Mouse (Mus musculus) heart, postnatal 0 days (tissue): ENCODE results near the gene Ankmy1. TPM values are rescaled to one million over a fixed set of nuclear protein-coding genes. Genes with fewer than 3 reads are reported as not detected.

ENCODE experiments used
- ATAC-seq: fragments of 200-750 bp; cut with Nextera tagmentation; 2 replicates; pipeline ENCODE4 v1.8.0; 2017; ENCODE audit warnings: low read depth, moderate number of reproducible peaks, moderate library complexity; ENCODE audit not compliant: insufficient read depth
- DNase-seq: peaks from one replicate; pipeline ENCODE4 v3.0.0-alpha.2; 2016; ENCODE audit warnings: low spot score
- H3K27ac ChIP-seq: fragments of 300-500 bp; sonication (generic); 2 replicates; pipeline ENCODE4 v1.5.1; 2014; ENCODE audit warnings: low read depth, mild to moderate bottlenecking
- H3K27me3 ChIP-seq: fragments of 300-500 bp; sonication (generic); 2 replicates; pipeline ENCODE4 v1.6.1; 2014; ENCODE audit warnings: low read length, mixed read lengths; ENCODE audit not compliant: control insufficient read depth, insufficient read depth
- H3K36me3 ChIP-seq: fragments of 300-500 bp; sonication (generic); replicated peaks from 2 replicates; pipeline ENCODE4 v1.6.1; 2014; ENCODE audit warnings: low read length, mixed read lengths; ENCODE audit not compliant: control insufficient read depth, insufficient read depth
- H3K4me1 ChIP-seq: fragments of 300-500 bp; sonication (generic); 2 replicates; pipeline ENCODE4 v1.6.1; 2014; ENCODE audit warnings: antibody characterized with exemption; ENCODE audit not compliant: control insufficient read depth, insufficient read depth
- H3K4me2 ChIP-seq: fragments of 300-500 bp; sonication (generic); 2 replicates; pipeline ENCODE4 v1.6.1; 2014; ENCODE audit warnings: low read depth, mild to moderate bottlenecking, low read length, moderate library complexity
- H3K4me3 ChIP-seq: fragments of 300-500 bp; sonication (generic); 2 replicates; pipeline ENCODE4 v1.5.1; 2014; ENCODE audit warnings: low read depth, low read length
- H3K9ac ChIP-seq: fragments of 300-500 bp; sonication (generic); replicated peaks from 2 replicates; pipeline ENCODE4 v1.6.1; 2014; ENCODE audit warnings: low read depth, low read length, mixed read lengths
- H3K9me3 ChIP-seq: fragments of 300-500 bp; sonication (generic); replicated peaks from 2 replicates; pipeline ENCODE4 v1.6.1; 2016; ENCODE audit warnings: low read length; ENCODE audit not compliant: control insufficient read depth
- CTCF ChIP-seq: IDR thresholded peaks from 2 replicates; pipeline ENCODE4 v1.5.1; 2016; ENCODE audit warnings: antibody characterized with exemption, control low read depth, low read depth
- EP300 ChIP-seq: IDR thresholded peaks from 2 replicates; pipeline ENCODE4 v1.6.1; 2016; ENCODE audit warnings: antibody characterized with exemption, low read depth
- WGBS: fragments of 180-500 bp; shearing (Covaris S2); extraction: QIAGEN DNeasy Blood & Tissue Kit; methylation state at CpG from one replicate; pipeline ENCODE4 v1.1.7; 2014; 5-methylcytosine and 5-hydroxymethylcytosine counted together
- polyA plus RNA-seq: library from polyadenylated mRNA; unstranded; fragments of >200 nt; fragmentation: Nextera tagmentation; extraction: Ambion mirVana; gene quantifications from 2 replicates; pipeline ENCODE4 v1.2.1, GENCODE M21; 2015
- total RNA-seq: library from RNA; depleted of rRNA; stranded (reverse); fragments of >200 nt; gene quantifications from 2 replicates; pipeline ENCODE4 v1.2.3, GENCODE M21; 2014; ENCODE audit warnings: low replicate concordance; rRNA removed

Ankmy1 gene
- total RNA-seq (not detected in 2 replicates), polyA plus RNA-seq (0.10 TPM in 1 of 2 replicates, not detected in the other)

- Histone ChIP-seq H3K4me3 (peak within 1 kb of the TSS; percentile 8; the same call in 1 of the 2 replicates), H3K27ac (no peak within 1 kb of the TSS), H3K27me3 (0 out of 2 replicates have a peak, but pooled peaks cover 6% of the 10 kb centered on the region), H3K9ac (no peak within 1 kb of the TSS), H3K4me1 (peaks cover 7% of the 10 kb centered on the region), H3K4me2 (peak within 1 kb of the TSS; percentile 49), H3K9me3 (no peaks in the 10 kb centered on the region), H3K36me3 (no peaks in the 10 kb centered on the region)
- ATAC-seq = no peak; the same call in 1 of the 2 replicates
- 2% methylated on average over 15 of the region's 15 CpGs for WGBS
- no peak for TF ChIP-seq CTCF
- TF ChIP-seq EP300 = no peak
- DNase-seq = peak; percentile 55
Observed at GRCm38 (mm10) chr1:92902786-92903185, at the start of gene Ankmy1. TSS of gene Ankmy1 (minus strand) at chr1:92902906.

- no peaks in the 10 kb centered on the region for H3K9me3 ChIP-seq
- peaks cover 36% of the 10 kb centered on the region for H3K36me3 ChIP-seq
- no peak within 1 kb of the TSS for H3K27ac ChIP-seq
- H3K4me2 ChIP-seq = no peak within 1 kb of the TSS
- ATAC-seq (no peak), DNase-seq (no peak)
- H3K4me1 ChIP-seq = no peaks in the 10 kb centered on the region
- TF ChIP-seq EP300 = no peak
- no peak for TF ChIP-seq CTCF
- no peak within 1 kb of the TSS for H3K4me3 ChIP-seq
- H3K27me3 ChIP-seq = no peaks in the 10 kb centered on the region
- H3K9ac ChIP-seq = no peak within 1 kb of the TSS
- 72% methylated on average over 5 of the region's 5 CpGs for WGBS
Observed at GRCm38 (mm10) chr1:92950607-92951006, 47.9 kb upstream of the Ankmy1 start, which contains the start of gene Gpr35. TSS of gene Gpr35 (plus strand) at chr1:92950865.

GRCm38 (mm10) chr1:92949426-92949825, 46.7 kb upstream of the Ankmy1 start:
- H3K27me3 ChIP-seq = no peaks in the 10 kb centered on the region
- no peak overlapping the region for H3K27ac ChIP-seq
- H3K4me3 ChIP-seq = no peak overlapping the region
- peaks cover 47% of the 10 kb centered on the region for H3K36me3 ChIP-seq
- H3K4me1 ChIP-seq = no peaks in the 10 kb centered on the region
- TF ChIP-seq EP300 (no peak), CTCF (peak; percentile 51)
- no peaks in the 10 kb centered on the region for H3K9me3 ChIP-seq
- WGBS = 40% methylated on average over 6 of the region's 6 CpGs
- no peak for ATAC-seq
- H3K9ac ChIP-seq = no peak overlapping the region
- H3K4me2 ChIP-seq = no peak overlapping the region
- DNase-seq = no peak

- TF ChIP-seq CTCF (no peak), EP300 (no peak)
- H3K27ac ChIP-seq = no peak overlapping the region
- peaks cover 62% of the 10 kb centered on the region for H3K36me3 ChIP-seq
- H3K4me2 ChIP-seq = no peak overlapping the region
- H3K27me3 ChIP-seq = no peaks in the 10 kb centered on the region
- ATAC-seq (no peak), DNase-seq (no peak)
- no peaks in the 10 kb centered on the region for H3K4me1 ChIP-seq
- H3K4me3 ChIP-seq = no peak overlapping the region
- no peaks in the 10 kb centered on the region for H3K9me3 ChIP-seq
- no peak overlapping the region for H3K9ac ChIP-seq
- 96% methylated on average over 3 of the region's 3 CpGs for WGBS
Observed at GRCm38 (mm10) chr1:92947966-92948365, 45.3 kb upstream of the Ankmy1 start.

GRCm38 (mm10) chr1:92943219-92943989, 40.7 kb upstream of the Ankmy1 start:
- H3K9me3 ChIP-seq = no peaks in the 10 kb centered on the region
- peaks cover 96% of the 10 kb centered on the region for H3K36me3 ChIP-seq
- no peaks in the 10 kb centered on the region for H3K27me3 ChIP-seq
- TF ChIP-seq CTCF = no peak
- no peak for TF ChIP-seq EP300
- no peak overlapping the region for H3K9ac ChIP-seq
- H3K4me2 ChIP-seq = no peak overlapping the region
- H3K4me3 ChIP-seq = no peak overlapping the region
- WGBS = 92% methylated on average over 19 of the region's 19 CpGs
- ATAC-seq = no peak
- no peak for DNase-seq
- no peaks in the 10 kb centered on the region for H3K4me1 ChIP-seq
- no peak overlapping the region for H3K27ac ChIP-seq
